16 mouse cellular contexts compared by ENCODE assay signal in the genomic region with DNA sequence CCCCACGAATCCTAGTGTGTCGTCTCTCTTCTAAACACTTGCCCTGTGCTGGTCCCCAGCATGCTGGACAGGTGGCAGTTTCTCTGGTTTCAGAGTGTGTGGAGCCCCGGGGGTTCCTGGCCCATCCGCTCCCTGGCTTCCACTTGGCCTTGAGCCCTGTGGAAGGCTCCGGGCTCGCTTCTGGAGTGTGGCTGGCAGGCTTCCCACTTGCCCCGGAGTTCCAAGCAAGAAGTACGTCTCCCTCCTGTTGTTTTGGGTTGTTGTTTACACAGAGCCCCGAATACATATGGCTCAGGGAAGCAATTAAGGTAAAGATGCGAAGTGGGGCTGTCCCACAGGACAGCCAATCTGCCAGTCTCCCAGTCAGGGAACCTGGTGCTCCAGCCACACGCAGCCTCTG. TPM values are rescaled to one million over a fixed set of nuclear protein-coding genes. Genes with fewer than 3 reads are reported as not detected.
DNase-seq lines count a peak whose midpoint lies in the region; ATAC-seq lines count a peak whose summit lies in the region.
"Had no signal": no experiment of that assay in that cellular context is flagged by ENCODE, and none has a peak within 500 bp of the region (broad histone marks: within the 10 kb centered on the region; RNA-seq: fewer than 3 reads in every experiment).

No protein-coding gene starts in this region.

- 21% methylated on average over 11 of the region's 11 CpGs for WGBS in heart, embryonic 15.5 days
- WGBS in heart, embryonic 10.5 days: 41% methylated on average over 11 of the region's 11 CpGs
- WGBS in lung, embryonic 15.5 days: 24% methylated on average over 11 of the region's 11 CpGs

- no peak overlapping the region for H3K4me3 ChIP-seq in heart, embryonic 15.5 days
- no peak overlapping the region for H3K4me3 ChIP-seq in heart, embryonic 10.5 days
- H3K4me3 ChIP-seq in lung, embryonic 15.5 days: no peak overlapping the region
- H3K4me3 ChIP-seq: intestine, embryonic 15.5 days had no signal

- H3K27ac ChIP-seq in heart, embryonic 15.5 days: no peak overlapping the region
- no peak overlapping the region for H3K27ac ChIP-seq in heart, embryonic 10.5 days
- H3K27ac ChIP-seq in lung, embryonic 15.5 days: no peak overlapping the region
- H3K27ac ChIP-seq: intestine, embryonic 15.5 days; liver, embryonic 14.5 days had no signal

- no peaks in the 10 kb centered on the region for H3K36me3 ChIP-seq in heart, embryonic 15.5 days
- H3K36me3 ChIP-seq in heart, embryonic 10.5 days: no peaks in the 10 kb centered on the region
- no peaks in the 10 kb centered on the region for H3K36me3 ChIP-seq in lung, embryonic 15.5 days
- H3K36me3 ChIP-seq: intestine, embryonic 15.5 days had no signal

- H3K4me2 ChIP-seq in heart, embryonic 15.5 days: peak overlapping the region; percentile 19; the same call in 1 of the 2 replicates
- H3K4me2 ChIP-seq in lung, embryonic 15.5 days: 0 out of 2 replicates have a peak overlapping the region, but pooled peaks have one; percentile 23
- H3K4me2 ChIP-seq: intestine, embryonic 15.5 days had no signal

- peaks cover 20% of the 10 kb centered on the region for H3K4me1 ChIP-seq in heart, embryonic 15.5 days (replicated peaks)
- H3K4me1 ChIP-seq in heart, embryonic 10.5 days: peaks cover 5% of the 10 kb centered on the region; the same call in 1 of the 2 replicates
- H3K4me1 ChIP-seq in lung, embryonic 15.5 days: peaks cover 12% of the 10 kb centered on the region
- H3K4me1 ChIP-seq: intestine, embryonic 15.5 days had no signal

- H3K27me3 ChIP-seq in heart, embryonic 15.5 days: peaks cover 6% of the 10 kb centered on the region; the same call in 1 of the 2 replicates
- peaks cover 46% of the 10 kb centered on the region for H3K27me3 ChIP-seq in heart, embryonic 10.5 days (ENCODE audit: insufficient read depth, poor library complexity, severe bottlenecking)
- H3K27me3 ChIP-seq in lung, embryonic 15.5 days: peaks cover 7% of the 10 kb centered on the region; the same call in 1 of the 2 replicates
- H3K27me3 ChIP-seq: intestine, embryonic 15.5 days had no signal

- peak; percentile 20 for DNase-seq in adrenal gland, postnatal 10 days
- DNase-seq in adrenal gland, postnatal 4 days (ENCODE audit: low spot score in 2 of 2): no peak
- no peak for DNase-seq in heart, embryonic 10.5 days (ENCODE audit: low spot score)
- DNase-seq in lung, adult 18-20 months: no peak
- DNase-seq in cerebellum, postnatal 14 days: peak; percentile 60
- DNase-seq: right cerebral cortex, postnatal 25 days; thymus, postnatal 25 days had no signal

- no peaks in the 10 kb centered on the region for H3K9me3 ChIP-seq in heart, embryonic 15.5 days (replicated peaks)
- no peaks in the 10 kb centered on the region for H3K9me3 ChIP-seq in heart, embryonic 10.5 days
- H3K9me3 ChIP-seq in lung, embryonic 15.5 days: no peaks in the 10 kb centered on the region
- H3K9me3 ChIP-seq: intestine, embryonic 15.5 days had no signal

- no peak overlapping the region; the same call in 1 of the 2 replicates for H3K9ac ChIP-seq in heart, embryonic 15.5 days
- H3K9ac ChIP-seq in lung, embryonic 15.5 days: no peak overlapping the region
- H3K9ac ChIP-seq: intestine, embryonic 15.5 days; liver, embryonic 14.5 days had no signal

- ATAC-seq in heart, embryonic 15.5 days (replicated peaks; ENCODE audit: insufficient number of reproducible peaks, insufficient read depth, low FRiP score, low read depth): no peak
- ATAC-seq in lung, embryonic 15.5 days (ENCODE audit: borderline replicate concordance, extremely low read depth, low FRiP score, low TSS enrichment): no peak
- no peak for ATAC-seq in megakaryocyte-erythroid progenitor cell, adult 5-6 weeks (replicated peaks; ENCODE audit: low FRiP score, low TSS enrichment, poor library complexity, severe bottlenecking)
- ATAC-seq: intestine, embryonic 15.5 days; midbrain, embryonic 16.5 days had no signal

RNA-seq across cellular contexts. Expression of gene Uncx, which starts 27.0 kb away (rescaled TPM):
- not detected for total RNA-seq in adrenal gland, postnatal 10 days (2021)
- total RNA-seq in adrenal gland, postnatal 4 days (2021): 1 to 10 TPM in 1 of 2 experiments, under 1 TPM in 1; 0.42 to 3.8 TPM
- polyA plus RNA-seq in heart, embryonic 15.5 days (2015; fragmentation: Nextera tagmentation; extraction: Ambion mirVana): not detected in 2 replicates
- polyA plus RNA-seq in heart, embryonic 10.5 days (2016; fragmentation: Nextera tagmentation; extraction: Ambion mirVana): 0.18 TPM in 1 of 2 replicates, not detected in the other
- polyA plus RNA-seq in lung, embryonic 15.5 days (2015; fragmentation: Nextera tagmentation; extraction: Ambion mirVana): 0.09 TPM in 1 of 2 replicates, not detected in the other
- not detected in 2 replicates for total RNA-seq in megakaryocyte-erythroid progenitor cell, adult 5-6 weeks (2014; fragmentation: Nextera tagmentation)
- total RNA-seq in megakaryocyte-erythroid progenitor cell, adult 5-6 weeks (2017): not detected in 2 replicates
- total RNA-seq: granulocyte monocyte progenitor cell, adult 5-6 weeks had no signal
- polyA plus RNA-seq: intestine, embryonic 15.5 days; large intestine, adult 2 months; liver, embryonic 14.5 days; stomach, embryonic 14.5 days had no signal

RNA-seq across cellular contexts. Expression of gene Zfand2a, which starts 31.9 kb away (rescaled TPM):
- total RNA-seq in adrenal gland, postnatal 10 days (2021): 10 to 100 TPM; 23.2 to 26.3 TPM
- 10 to 100 TPM; 26.7 to 29.7 TPM for total RNA-seq in adrenal gland, postnatal 4 days (2021)
- 7.2 and 9.8 TPM in 2 replicates for polyA plus RNA-seq in heart, embryonic 15.5 days (2015; fragmentation: Nextera tagmentation; extraction: Ambion mirVana)
- 10.7 and 12.6 TPM in 2 replicates for polyA plus RNA-seq in heart, embryonic 10.5 days (2016; fragmentation: Nextera tagmentation; extraction: Ambion mirVana)
- polyA plus RNA-seq in lung, embryonic 15.5 days (2015; fragmentation: Nextera tagmentation; extraction: Ambion mirVana): 7.7 and 9.5 TPM in 2 replicates
- 10.9 and 19.5 TPM in 2 replicates for total RNA-seq in megakaryocyte-erythroid progenitor cell, adult 5-6 weeks (2014; fragmentation: Nextera tagmentation)
- total RNA-seq in megakaryocyte-erythroid progenitor cell, adult 5-6 weeks (2017): 13.6 and 14.7 TPM in 2 replicates

RNA-seq across cellular contexts. Expression of gene 3110082I17Rik, which starts 56.0 kb away (rescaled TPM):
- total RNA-seq in adrenal gland, postnatal 10 days (2021): 10 to 100 TPM; 10.6 to 12.9 TPM
- 10 to 100 TPM; 18.8 to 19.7 TPM for total RNA-seq in adrenal gland, postnatal 4 days (2021)
- polyA plus RNA-seq in heart, embryonic 15.5 days (2015; fragmentation: Nextera tagmentation; extraction: Ambion mirVana): 15.5 and 19.5 TPM in 2 replicates
- 29.2 and 40.9 TPM in 2 replicates for polyA plus RNA-seq in heart, embryonic 10.5 days (2016; fragmentation: Nextera tagmentation; extraction: Ambion mirVana)
- polyA plus RNA-seq in lung, embryonic 15.5 days (2015; fragmentation: Nextera tagmentation; extraction: Ambion mirVana): 40.0 and 41.8 TPM in 2 replicates
- 28.0 and 31.0 TPM in 2 replicates for total RNA-seq in megakaryocyte-erythroid progenitor cell, adult 5-6 weeks (2014; fragmentation: Nextera tagmentation)
- total RNA-seq in megakaryocyte-erythroid progenitor cell, adult 5-6 weeks (2017): 40.1 and 74.7 TPM in 2 replicates

Comparison
In these comparisons a context has a peak if more than half of its experiments do, and no peak if none do; other contexts are left out.
1. DNase-seq: peak in adrenal gland, postnatal 10 days (single experiment) and cerebellum, postnatal 14 days (2 of 2); none in adrenal gland, postnatal 4 days (0 of 2), heart, embryonic 10.5 days (single experiment) and lung, adult 18-20 months (0 of 2).